Mouse (Mus musculus) spleen, embryonic (tissue): ENCODE measurements around the gene Gm17349.

Experiments
- CTCF ChIA-PET: fragments of 350-600 bp; sonication (Branson Sonifier 250); formaldehyde crosslinking; loops from one replicate; lab custom pipeline; 2022; lab: Charles Lee

Gene Gm17349

GRCm38 (mm10) chr15:99664600-99665451 is 40.5 kb downstream of the Gm17349 start:
- CTCF ChIA-PET, result no interaction called here

- CTCF ChIA-PET, result no interaction called here
Observed at GRCm38 (mm10) chr15:99663964-99664599, 41.2 kb downstream of the Gm17349 start.

GRCm38 (mm10) chr15:99662371-99662770 is 42.9 kb downstream of the Gm17349 start:
- CTCF ChIA-PET, result no interaction called here

- CTCF ChIA-PET, result no interaction called here
Observed at GRCm38 (mm10) chr15:99661121-99661830, 44.0 kb downstream of the Gm17349 start.

- CTCF ChIA-PET, result no interaction called here
Observed at GRCm38 (mm10) chr15:99658437-99658836, 46.9 kb downstream of the Gm17349 start.

GRCm38 (mm10) chr15:99655956-99656355 is 49.3 kb downstream of the Gm17349 start:
- CTCF ChIA-PET, result no interaction called here

- CTCF ChIA-PET, result interaction anchor here (0.6 kb wide), 1 partner anchor 23 kb away, joined by 3 read pairs; no protein-coding TSS in a partner anchor
Observed at GRCm38 (mm10) chr15:99653876-99654275, 51.4 kb downstream of the Gm17349 start.

GRCm38 (mm10) chr15:99653291-99653690 is 52.0 kb downstream of the Gm17349 start:
- CTCF ChIA-PET, result no interaction called here
